Mouse (Mus musculus) spleen, postnatal 10 days (tissue): ENCODE measurements around the gene Zbtb8a.

Experiments
- DNase-seq, 2 experiments: peaks; one replicate each; pipeline ENCODE4 v3.0.0; 2021 to 2022; ENCODE audit warnings: low spot score in 2 of 2

Gene Zbtb8a

GRCm38 (mm10) chr4:129335216-129336074 is 42.5 kb downstream of the Zbtb8a start, which contains the start of the genes Rbbp4 and Zbtb8os:
TSS of gene Rbbp4 (minus strand) at chr4:129335370.
TSS of gene Zbtb8os (plus strand) at chr4:129335695.
- DNase-seq, result peak; percentile 92 to 98

DNA sequence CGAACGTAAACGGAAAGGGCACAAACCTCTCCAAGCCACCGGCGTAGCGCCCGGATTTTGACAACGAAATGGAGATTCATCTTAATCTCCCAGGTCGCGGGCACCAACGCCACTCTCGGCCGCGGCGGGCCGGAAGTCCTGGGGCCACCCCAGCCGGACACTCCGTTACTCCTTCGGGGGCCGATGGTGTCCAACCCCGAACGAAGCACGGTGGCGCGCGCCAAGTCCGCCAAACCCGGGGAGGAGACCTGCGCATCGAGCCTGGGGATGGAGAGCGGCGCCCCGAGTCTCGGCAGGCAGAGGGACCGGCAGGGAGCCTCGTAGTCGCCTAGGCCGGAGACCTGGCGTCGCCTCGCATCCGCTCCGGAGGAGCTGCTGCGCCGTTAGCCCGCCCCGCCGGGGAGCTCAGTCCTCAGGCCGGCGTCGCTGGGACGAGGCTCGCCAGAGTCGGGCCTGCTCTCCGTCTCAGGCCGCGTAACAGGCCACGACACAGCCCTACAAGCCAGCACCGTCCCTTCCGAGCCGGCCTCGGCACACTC is 43.2 kb downstream of the Zbtb8a start:
- no peak for DNase-seq

GRCm38 (mm10) chr4:129332846-129333245 is 45.1 kb downstream of the Zbtb8a start:
- DNase-seq, result no peak

DNA sequence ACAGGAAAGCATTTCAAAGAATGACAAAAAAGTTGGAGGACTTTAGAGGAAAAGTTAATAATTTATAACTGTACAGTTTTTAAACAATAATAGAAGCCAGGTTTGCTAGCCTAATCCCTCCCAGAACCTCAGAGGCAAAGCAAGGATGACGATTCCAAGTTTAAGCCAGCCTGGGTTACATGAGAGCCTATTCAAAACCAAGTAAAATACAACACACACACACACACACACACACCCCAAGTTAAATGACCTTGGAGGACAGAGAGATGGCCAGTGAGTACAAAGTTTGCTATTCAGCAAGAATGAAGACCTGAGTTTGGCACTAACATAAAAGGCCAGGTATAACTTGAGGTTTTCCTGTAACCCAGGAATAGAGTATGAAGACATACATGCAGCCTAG is 51.7 kb downstream of the Zbtb8a start:
- no peak for DNase-seq

DNA sequence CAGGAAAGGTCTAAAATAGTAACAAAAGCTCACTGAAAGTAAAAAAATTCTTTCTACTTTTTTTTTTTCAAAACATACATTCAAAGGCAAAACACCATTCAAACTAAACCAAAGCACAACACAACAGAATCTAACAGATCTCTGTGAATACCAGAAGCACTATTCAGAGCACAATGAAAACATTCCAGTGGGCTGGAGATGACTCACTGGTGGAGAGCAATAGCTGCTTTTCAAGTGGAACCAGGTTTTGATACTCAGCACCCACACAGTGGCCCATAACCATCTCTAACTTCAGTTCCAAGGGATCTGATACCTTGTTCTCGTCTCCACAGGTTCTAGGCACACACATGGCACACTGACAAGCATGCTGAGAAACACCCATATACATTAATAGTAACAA is 53.2 kb downstream of the Zbtb8a start:
- DNase-seq, result no peak

DNA sequence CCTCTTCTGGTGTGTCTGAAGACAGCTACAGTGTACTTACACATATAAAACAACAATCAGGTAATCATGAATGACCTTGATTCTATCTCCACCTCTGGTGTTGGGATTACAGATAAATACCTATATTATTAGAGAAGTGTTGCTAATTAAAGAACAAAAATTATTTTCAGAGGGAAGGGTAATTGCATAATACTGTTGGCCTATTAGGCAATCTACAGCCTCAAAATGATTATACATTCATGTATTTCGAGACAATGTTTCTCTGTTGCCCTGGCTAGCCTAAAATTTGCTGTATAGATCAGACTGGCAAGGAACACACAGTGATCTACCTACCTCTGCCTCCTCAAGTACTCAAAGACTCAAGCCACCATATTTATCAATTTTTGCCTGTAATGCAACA is 54.4 kb downstream of the Zbtb8a start:
- DNase-seq, result no peak

DNA sequence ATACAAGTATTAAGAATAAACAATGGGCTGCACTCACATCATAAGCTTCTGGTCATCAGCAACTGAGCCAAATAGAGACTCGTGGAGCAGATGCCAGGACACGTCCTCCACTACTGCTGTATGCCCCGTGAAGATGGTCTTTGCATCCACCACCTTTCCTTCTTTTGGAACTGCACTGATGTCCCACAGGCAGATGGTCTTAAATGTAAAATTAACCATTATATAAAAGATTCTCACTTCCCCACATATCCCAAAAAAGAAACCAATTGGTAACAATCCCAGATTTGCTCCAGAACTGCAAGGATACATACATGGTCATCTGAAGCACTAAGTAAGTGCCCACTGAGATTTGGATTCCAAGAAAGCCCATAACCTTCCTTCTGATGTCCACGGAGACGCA is 55.9 kb downstream of the Zbtb8a start:
- no peak for DNase-seq

DNA sequence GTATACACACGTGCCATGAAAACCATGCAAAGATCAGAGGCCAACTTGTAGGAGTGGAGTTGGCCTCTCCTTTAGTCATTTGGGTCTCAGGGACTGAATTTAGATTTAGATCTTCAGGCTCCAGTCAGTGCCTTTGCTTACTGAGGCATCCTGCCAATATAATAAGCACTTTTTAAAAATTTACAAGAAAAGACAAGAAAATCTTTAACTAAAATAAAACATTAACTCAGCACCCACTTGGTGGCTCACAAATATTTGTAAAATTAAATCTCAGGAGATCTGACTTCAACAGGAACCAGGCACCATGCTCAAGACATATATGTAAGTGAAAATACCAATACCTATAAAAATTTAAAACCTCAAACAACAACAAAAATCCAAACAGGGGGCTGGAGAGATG is 57.0 kb downstream of the Zbtb8a start:
- no peak for DNase-seq

GRCm38 (mm10) chr4:129313886-129314285 is 64.0 kb downstream of the Zbtb8a start:
- no peak for DNase-seq

- DNase-seq, result no peak
These were observed 70.0 kb downstream of the Zbtb8a start for GRCm38 (mm10) chr4:129307936-129308335.

DNA sequence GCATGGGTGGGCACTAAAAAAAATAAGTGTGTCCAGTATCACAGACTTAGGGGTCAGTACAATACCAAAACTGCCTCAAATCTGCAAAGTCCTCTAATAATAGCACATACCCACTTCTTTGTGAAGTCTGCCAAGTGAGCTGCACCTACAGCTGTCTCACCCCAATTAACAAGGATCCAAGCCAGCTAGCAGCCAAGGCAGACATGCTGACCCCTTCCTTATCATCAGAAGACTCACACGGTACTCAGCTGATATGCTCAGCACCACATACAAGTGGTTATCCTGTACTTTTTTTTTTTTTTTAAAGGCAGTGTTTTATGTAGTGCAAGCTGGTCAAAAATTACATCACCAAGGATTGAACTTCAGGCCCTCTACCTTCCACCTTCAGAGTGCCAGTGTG is 73.6 kb downstream of the Zbtb8a start:
- no peak for DNase-seq

GRCm38 (mm10) chr4:129303816-129304215 is 74.1 kb downstream of the Zbtb8a start:
- DNase-seq, result no peak
